In the genomic region with DNA sequence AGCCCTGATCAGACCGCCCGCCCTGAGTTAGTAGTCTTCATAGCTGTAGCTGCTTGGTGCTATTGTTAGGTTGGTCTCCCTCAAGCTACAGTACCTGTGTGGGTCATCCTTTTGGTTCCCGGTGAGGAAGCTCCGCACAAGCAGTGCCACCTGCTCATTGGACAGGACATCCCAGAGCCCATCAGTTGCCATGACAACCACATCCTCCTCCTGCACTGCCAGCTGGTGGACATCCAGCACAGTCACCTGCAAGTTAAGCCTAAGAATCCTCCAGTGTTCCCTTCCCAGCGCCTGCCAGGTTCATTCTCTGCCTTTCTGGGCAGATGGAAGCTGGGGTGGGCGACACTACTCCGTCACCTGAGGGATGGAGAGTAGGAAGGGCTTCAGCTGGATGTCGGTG, we compare ENCODE assay signal across 12 mouse cellular contexts. TPM values are rescaled to one million over a fixed set of nuclear protein-coding genes. Genes with fewer than 3 reads are reported as not detected.
A peak's percentile ranks its signal among the peaks of the same experiment; 100 is the strongest.
DNase-seq lines count a peak whose midpoint lies in the region; ATAC-seq and TF ChIP-seq lines count a peak whose summit lies in the region.
"Had no signal": no experiment of that assay in that cellular context is flagged by ENCODE, and none has a peak within 500 bp of the region (broad histone marks: within the 10 kb centered on the region; RNA-seq: fewer than 3 reads in every experiment).

No protein-coding gene starts in this region.

- H3K4me2 ChIP-seq in midbrain, embryonic 14.5 days (ENCODE audit: low read length), result no peak overlapping the region
- H3K4me2 ChIP-seq: embryonic facial prominence, embryonic 13.5 days had no signal

- WGBS in midbrain, embryonic 14.5 days, result 80% methylated on average over 8 of the region's 8 CpGs

- H3K4me1 ChIP-seq in midbrain, embryonic 14.5 days (ENCODE audit: control insufficient read depth, insufficient read depth, low read length), result peaks cover 14% of the 10 kb centered on the region

- peaks cover 26% of the 10 kb centered on the region for H3K36me3 ChIP-seq in midbrain, embryonic 14.5 days (ENCODE audit: control insufficient read depth, insufficient read depth, low read length)

- no peak for TF ChIP-seq CTCF in left cerebral cortex, adult 2 months (IDR thresholded peaks at IDR 0.05)

- H3K27me3 ChIP-seq in midbrain, embryonic 14.5 days (ENCODE audit: control insufficient read depth, insufficient read depth, low read length), result no peaks in the 10 kb centered on the region
- H3K27me3 ChIP-seq: embryonic facial prominence, embryonic 13.5 days had no signal

- no peak overlapping the region for H3K4me3 ChIP-seq in left cerebral cortex, adult 2 months
- no peak overlapping the region for H3K4me3 ChIP-seq in midbrain, embryonic 14.5 days (replicated peaks; ENCODE audit: low read depth, low read length)
- H3K4me3 ChIP-seq: embryonic facial prominence, embryonic 13.5 days; heart, embryonic 10.5 days; limb, embryonic 10.5 days had no signal

- intact Hi-C loops in left cerebral cortex, adult 2 months (cut with DNase I), result no loop called here
- intact Hi-C loops in heart, postnatal 10 days (cut with DNase I), result no loop called here

- peak overlapping the region; percentile 76 for H3K27ac ChIP-seq in left cerebral cortex, adult 2 months
- H3K27ac ChIP-seq in midbrain, embryonic 14.5 days (replicated peaks; ENCODE audit: low read depth, low read length), result peak overlapping the region; percentile 55
- H3K27ac ChIP-seq: embryonic facial prominence, embryonic 13.5 days; heart, embryonic 10.5 days; limb, embryonic 10.5 days had no signal

- peak in 1 of 2 experiments; percentile 46 for DNase-seq in left cerebral cortex, adult 2 months (ENCODE audit: extremely low spot score in 1 of 2, low spot score in 2 of 2)
- no peak for DNase-seq in left cerebral cortex, adult 18-20 months (ENCODE audit: low spot score in 2 of 2)
- DNase-seq in cerebellum, adult 11-12 months, result peak; percentile 90
- DNase-seq in cerebellum, adult 9-11 months, result peak; percentile 90
- DNase-seq in midbrain, embryonic 14.5 days, result peak; percentile 70
- DNase-seq in thymus, postnatal 4 days, result no peak
- DNase-seq in heart, postnatal 10 days, result no peak
- DNase-seq: adrenal gland, adult 2 months; kidney, postnatal 14 days had no signal

- no peaks in the 10 kb centered on the region for H3K9me3 ChIP-seq in midbrain, embryonic 14.5 days (ENCODE audit: control insufficient read depth, low read length)
- H3K9me3 ChIP-seq: embryonic facial prominence, embryonic 13.5 days; heart, embryonic 10.5 days; limb, embryonic 10.5 days had no signal

- no peak for ATAC-seq in midbrain, embryonic 14.5 days (ENCODE audit: low FRiP score, low TSS enrichment)

- H3K9ac ChIP-seq in midbrain, embryonic 14.5 days (replicated peaks; ENCODE audit: low read length), result no peak overlapping the region
- H3K9ac ChIP-seq: embryonic facial prominence, embryonic 13.5 days had no signal

RNA-seq across cellular contexts. Expression of gene Ppm1m, which starts 3.9 kb away (rescaled TPM):
- 10 to 100 TPM; 22.2 to 26.4 TPM for total RNA-seq in left cerebral cortex, adult 2 months (2021)
- total RNA-seq in left cerebral cortex, adult 18-20 months (2021), result 10 to 100 TPM; 19.0 to 22.3 TPM
- polyA plus RNA-seq in midbrain, embryonic 14.5 days (2014; fragmentation: Nextera tagmentation; extraction: Ambion mirVana), result 11.3 and 13.1 TPM in 2 replicates
- total RNA-seq in heart, postnatal 10 days (2021), result 10 to 100 TPM; 15.4 to 19.5 TPM

RNA-seq across cellular contexts. Expression of gene Twf2, which starts 7.2 kb away (rescaled TPM):
- total RNA-seq in left cerebral cortex, adult 2 months (2021), result 10 to 100 TPM; 60.3 to 61.1 TPM
- total RNA-seq in left cerebral cortex, adult 18-20 months (2021), result 10 to 100 TPM; 50.9 to 60.8 TPM
- 46.4 and 55.4 TPM in 2 replicates for polyA plus RNA-seq in midbrain, embryonic 14.5 days (2014; fragmentation: Nextera tagmentation; extraction: Ambion mirVana)
- total RNA-seq in heart, postnatal 10 days (2021), result 100 to 1,000 TPM; 112 to 132 TPM

RNA-seq across cellular contexts. Expression of gene Wdr82, which starts 25.0 kb away (rescaled TPM):
- 100 to 1,000 TPM; 117 to 126 TPM for total RNA-seq in left cerebral cortex, adult 2 months (2021)
- total RNA-seq in left cerebral cortex, adult 18-20 months (2021), result 100 to 1,000 TPM; 128 to 136 TPM
- 54.0 and 75.3 TPM in 2 replicates for polyA plus RNA-seq in midbrain, embryonic 14.5 days (2014; fragmentation: Nextera tagmentation; extraction: Ambion mirVana)
- total RNA-seq in heart, postnatal 10 days (2021), result 10 to 100 TPM; 72.2 to 81.4 TPM

RNA-seq across cellular contexts. Expression of gene Tlr9, which starts 26.7 kb away (rescaled TPM):
- total RNA-seq in left cerebral cortex, adult 2 months (2021), result 1 to 10 TPM in 1 of 2 experiments, under 1 TPM in 1; 0.82 to 1.1 TPM
- total RNA-seq in left cerebral cortex, adult 18-20 months (2021), result under 1 TPM; 0.91 to 0.95 TPM
- 0.08 and 0.09 TPM in 2 replicates for polyA plus RNA-seq in midbrain, embryonic 14.5 days (2014; fragmentation: Nextera tagmentation; extraction: Ambion mirVana)
- total RNA-seq in heart, postnatal 10 days (2021), result under 1 TPM; 0.72 to 0.79 TPM
- polyA plus RNA-seq: embryonic facial prominence, embryonic 13.5 days; heart, embryonic 10.5 days; limb, embryonic 10.5 days had no signal

RNA-seq across cellular contexts. Expression of gene Glyctk, which starts 37.8 kb away (rescaled TPM):
- total RNA-seq in left cerebral cortex, adult 2 months (2021), result 1 to 10 TPM; 4.0 to 5.0 TPM
- 1 to 10 TPM; 3.6 to 3.8 TPM for total RNA-seq in left cerebral cortex, adult 18-20 months (2021)
- 4.6 and 6.8 TPM in 2 replicates for polyA plus RNA-seq in midbrain, embryonic 14.5 days (2014; fragmentation: Nextera tagmentation; extraction: Ambion mirVana)
- 1 to 10 TPM; 1.7 to 1.8 TPM for total RNA-seq in heart, postnatal 10 days (2021)

Comparison
In these comparisons a context has a peak if more than half of its experiments do, and no peak if none do; other contexts are left out.
1. DNase-seq: peak in cerebellum, adult 11-12 months (single experiment), cerebellum, adult 9-11 months (single experiment) and midbrain, embryonic 14.5 days (single experiment); none in left cerebral cortex, adult 18-20 months (0 of 2), thymus, postnatal 4 days (single experiment) and heart, postnatal 10 days (0 of 2).